Mouse (Mus musculus) neutrophil, adult 59 days (primary cell): ENCODE results near the gene Gm20738. TPM values are rescaled to one million over a fixed set of nuclear protein-coding genes. Genes with fewer than 3 reads are reported as not detected.

ENCODE experiments used
- total RNA-seq, 2 experiments: library from RNA; stranded (reverse); gene quantifications; 1 replicate in 1 of 2; 2 replicates in 1 of 2; pipeline ENCODE4 v1.2.4; 2023

The Gm20738 gene
- total RNA-seq = not detected

DNA sequence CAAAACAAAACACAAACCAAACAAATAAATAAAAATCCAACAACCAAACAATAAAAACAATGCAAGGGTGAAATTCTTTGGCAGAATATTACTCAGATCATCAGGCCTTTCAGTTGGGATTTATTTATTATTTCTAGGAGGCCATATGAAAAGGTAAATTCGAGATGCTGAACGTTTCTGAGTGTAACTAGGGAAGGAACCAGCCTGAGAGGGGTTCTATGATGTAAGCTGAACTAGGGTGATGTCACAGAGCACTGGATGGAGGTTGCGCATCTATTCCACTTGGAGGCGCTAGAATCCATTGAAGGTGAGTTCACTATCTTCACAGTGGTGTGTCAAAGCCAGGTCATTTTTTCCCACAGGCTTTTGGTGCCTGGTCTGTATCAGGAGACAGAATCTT lies at the start of gene Gm20738:
Gene Gm20738 (plus strand): TSS at position 301 of the 400 bp plus-strand sequence.

